ENCODE assay signal across 27 mouse cellular contexts in the genomic region with DNA sequence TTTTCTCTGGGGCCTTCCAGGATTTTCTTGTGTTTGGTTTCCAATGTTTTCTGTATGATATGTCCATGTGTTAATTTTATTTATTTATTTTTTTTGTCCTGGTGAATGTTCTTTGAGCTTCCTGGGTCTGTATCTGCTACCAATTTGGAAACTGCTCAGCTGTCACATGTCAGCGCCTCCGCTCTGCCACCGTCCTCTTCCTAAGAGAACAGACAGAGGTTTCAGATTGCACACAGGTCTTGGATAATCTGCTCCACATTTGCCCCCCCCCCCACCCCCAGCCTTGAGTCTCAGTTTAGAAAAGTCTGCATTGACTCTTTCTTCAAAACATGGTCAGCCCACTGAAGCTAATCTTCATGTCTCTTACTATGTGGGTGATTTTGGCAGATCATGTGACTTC. TPM values are rescaled to one million over a fixed set of nuclear protein-coding genes. Genes with fewer than 3 reads are reported as not detected.
"Had no signal": no experiment of that assay in that cellular context is flagged by ENCODE, and none has a peak within 500 bp of the region (broad histone marks: within the 10 kb centered on the region; RNA-seq: fewer than 3 reads in every experiment).

No protein-coding gene starts in this region.

- H3K27ac ChIP-seq: kidney, embryonic 15.5 days; limb, embryonic 13.5 days; liver, embryonic 12.5 days; liver, embryonic 15.5 days; lung, embryonic 15.5 days; midbrain, embryonic 10.5 days; midbrain, embryonic 13.5 days; stomach, embryonic 15.5 days had no signal

- ATAC-seq: liver, embryonic 12.5 days; midbrain, embryonic 13.5 days; midbrain, embryonic 16.5 days had no signal

- H3K4me3 ChIP-seq: kidney, embryonic 15.5 days; limb, embryonic 13.5 days; liver, embryonic 12.5 days; liver, embryonic 15.5 days; lung, embryonic 15.5 days; megakaryocyte, embryonic 14.5 days; midbrain, embryonic 10.5 days; midbrain, embryonic 13.5 days; myocyte; stomach, embryonic 15.5 days had no signal

- H3K9ac ChIP-seq: kidney, embryonic 15.5 days; limb, embryonic 13.5 days; liver, embryonic 12.5 days; liver, embryonic 15.5 days; lung, embryonic 15.5 days; midbrain, embryonic 13.5 days; stomach, embryonic 15.5 days had no signal

- H3K9me3 ChIP-seq: kidney, embryonic 15.5 days; limb, embryonic 13.5 days; liver, embryonic 12.5 days; liver, embryonic 15.5 days; lung, embryonic 15.5 days; megakaryocyte, embryonic 14.5 days; midbrain, embryonic 10.5 days; midbrain, embryonic 13.5 days; stomach, embryonic 15.5 days had no signal

- H3K36me3 ChIP-seq: kidney, embryonic 15.5 days; limb, embryonic 13.5 days; liver, embryonic 12.5 days; liver, embryonic 15.5 days; lung, embryonic 15.5 days; midbrain, embryonic 10.5 days; midbrain, embryonic 13.5 days; stomach, embryonic 15.5 days had no signal

- H3K4me2 ChIP-seq: kidney, embryonic 15.5 days; limb, embryonic 13.5 days; liver, embryonic 12.5 days; liver, embryonic 15.5 days; lung, embryonic 15.5 days; midbrain, embryonic 13.5 days; stomach, embryonic 15.5 days had no signal

- H3K27me3 ChIP-seq: kidney, embryonic 15.5 days; limb, embryonic 13.5 days; liver, embryonic 12.5 days; liver, embryonic 15.5 days; lung, embryonic 15.5 days; megakaryocyte, embryonic 14.5 days; midbrain, embryonic 13.5 days; stomach, embryonic 15.5 days had no signal

- DNase-seq: kidney, adult 8-10 months; kidney, postnatal 10 days; kidney, postnatal 36 days; left cerebral cortex, postnatal 4 days; liver; lung, adult 18-20 months; lung, postnatal 10 days; lung, postnatal 36 days; right cerebral cortex, adult 18-20 months; right cerebral cortex, postnatal 14 days; right cerebral cortex, postnatal 4 days; spleen, adult 18-20 months; thymus, postnatal 25 days had no signal

- H3K4me1 ChIP-seq: limb, embryonic 13.5 days; liver, embryonic 12.5 days; liver, embryonic 15.5 days; lung, embryonic 15.5 days; megakaryocyte, embryonic 14.5 days; midbrain, embryonic 13.5 days; stomach, embryonic 15.5 days had no signal

RNA-seq across cellular contexts. Expression of a gene that starts 10.5 kb away (rescaled TPM):
- total RNA-seq: monocyte, adult 5-6 weeks had no signal
- polyA plus RNA-seq: limb, embryonic 13.5 days; liver, embryonic 12.5 days; liver, embryonic 15.5 days; midbrain, embryonic 10.5 days; myocyte; neural tube, embryonic 11.5 days; thymus, postnatal 0 days had no signal
